Mouse (Mus musculus): ENCODE data around the gene Ifitm7. TPM values are rescaled to one million over a fixed set of nuclear protein-coding genes. Genes with fewer than 3 reads are reported as not detected.
"Not testable (repeated sequence)": the region's sequence is repeated elsewhere in the genome, so short reads cannot be mapped to it uniquely, and the experiment has no call there.

Ifitm7 gene
- polyA plus RNA-seq, 2 experiments = 0.08 to 0.09 TPM

DNA sequence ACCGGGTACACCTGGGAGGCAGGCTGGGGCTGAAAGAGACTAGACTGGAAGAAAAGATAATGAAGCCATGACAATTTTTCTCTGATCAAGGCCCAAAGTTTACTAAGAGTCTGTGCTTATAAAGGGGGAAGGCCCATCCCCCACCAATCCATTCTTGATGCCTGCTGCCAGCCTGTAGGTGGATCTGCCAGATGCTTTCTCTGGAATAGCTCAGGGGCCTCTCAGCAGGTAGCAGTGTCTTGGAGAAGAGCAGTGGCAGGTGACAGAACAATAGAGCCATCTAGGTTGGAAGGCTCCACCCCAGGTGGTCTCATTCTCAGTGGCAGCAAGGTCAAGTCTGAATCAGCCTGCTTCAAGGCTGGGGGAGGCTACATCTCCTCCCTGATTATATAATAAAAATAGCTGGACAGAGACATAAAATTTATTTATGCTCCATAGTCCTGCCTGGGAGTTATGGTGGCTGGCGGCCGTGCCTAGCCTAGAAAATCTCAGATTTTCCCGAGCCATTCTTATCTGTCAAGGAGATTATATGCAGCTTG lies 10.3 kb downstream of the Ifitm7 start:
- H3K9ac ChIP-seq (replicated peaks); H3K9me3 ChIP-seq (ENCODE audit: control insufficient read depth, low read length); H3K36me3 ChIP-seq (replicated peaks; ENCODE audit: control insufficient read depth, insufficient read depth, low read depth); DNase-seq (ENCODE audit: low read depth in 3 of 3, low spot score in 3 of 3); H3K27me3 ChIP-seq (ENCODE audit: control insufficient read depth, insufficient read depth, low read length); H3K4me2 ChIP-seq (ENCODE audit: low read depth); H3K4me3 ChIP-seq (ENCODE audit: insufficient read depth in 1 of 2, low read depth in 2 of 2, low read length in 2 of 2); ATAC-seq (ENCODE audit: insufficient read depth); H3K4me1 ChIP-seq (replicated peaks; ENCODE audit: control insufficient read depth in 2 of 2, insufficient read depth in 2 of 2, low read length in 1 of 2); H3K27ac ChIP-seq: not testable (repeated sequence)
- WGBS (ENCODE audit: insufficient replicate concordance) = 67% methylated on average over 4 of the region's 4 CpGs

DNA sequence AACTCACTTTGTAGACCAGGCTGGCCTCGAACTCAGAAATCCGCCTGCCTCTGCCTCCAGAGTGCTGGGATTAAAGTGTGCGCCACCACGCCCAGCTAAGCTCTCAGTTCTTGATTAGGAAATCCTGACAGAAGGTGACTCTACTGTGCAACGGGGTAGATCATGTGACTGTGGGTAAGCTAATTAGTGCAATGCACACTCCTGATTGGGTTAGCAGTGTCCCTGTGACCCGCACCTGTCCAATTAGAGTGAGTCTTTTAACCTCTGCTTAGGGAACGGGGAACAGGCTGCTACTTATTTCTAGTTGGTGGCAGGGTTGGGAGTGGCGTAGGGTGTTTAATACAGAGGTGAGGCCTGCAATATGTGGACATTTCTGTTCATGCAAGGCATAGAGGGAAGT lies 14.6 kb downstream of the Ifitm7 start:
- Histone ChIP-seq H3K4me1 (replicated peaks; ENCODE audit: control insufficient read depth in 2 of 2, insufficient read depth in 2 of 2, low read length in 1 of 2) (no peaks in the 10 kb centered on the region), H3K27ac (no peak overlapping the region), H3K4me3 (ENCODE audit: insufficient read depth in 1 of 2, low read depth in 2 of 2, low read length in 2 of 2) (no peak overlapping the region), H3K9me3 (ENCODE audit: control insufficient read depth, low read length) (no peaks in the 10 kb centered on the region), H3K27me3 (ENCODE audit: control insufficient read depth, insufficient read depth, low read length) (no peaks in the 10 kb centered on the region), H3K9ac (replicated peaks) (no peak overlapping the region), H3K36me3 (replicated peaks; ENCODE audit: control insufficient read depth, insufficient read depth, low read depth) (no peaks in the 10 kb centered on the region), H3K4me2 (ENCODE audit: low read depth) (no peak overlapping the region)
- no peak for TF ChIP-seq CTCF (IDR thresholded peaks at IDR 0.05; ENCODE audit: low read depth)
- no peak for TF ChIP-seq EP300 (IDR thresholded peaks at IDR 0.05; ENCODE audit: low read depth)
- DNase-seq (ENCODE audit: low read depth in 3 of 3, low spot score in 3 of 3) (no peak), ATAC-seq (ENCODE audit: insufficient read depth) (no peak)
- 69% methylated on average over 8 of the region's 8 CpGs for WGBS (ENCODE audit: insufficient replicate concordance)

DNA sequence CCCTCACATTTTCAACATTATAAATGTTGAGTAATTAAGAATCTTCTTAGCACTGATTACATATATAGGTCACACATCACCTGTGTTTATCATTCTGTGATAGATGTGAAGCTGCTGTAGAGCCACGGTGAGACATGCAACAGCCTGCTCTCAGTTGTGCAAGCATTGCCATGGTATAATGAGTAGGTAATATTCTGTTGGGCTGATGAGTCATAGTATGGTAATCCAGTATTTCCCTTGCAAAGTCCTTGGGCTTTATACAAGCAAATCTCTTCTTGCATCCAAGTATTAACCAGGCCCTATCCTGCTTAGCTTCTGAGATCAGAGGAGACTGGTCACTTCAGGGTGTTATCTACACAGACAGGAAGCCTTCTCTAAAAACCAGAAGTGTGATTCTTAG lies 17.6 kb downstream of the Ifitm7 start:
- no peaks in the 10 kb centered on the region for H3K36me3 ChIP-seq (replicated peaks; ENCODE audit: control insufficient read depth, insufficient read depth, low read depth)
- no peaks in the 10 kb centered on the region for H3K9me3 ChIP-seq (ENCODE audit: control insufficient read depth, low read length)
- H3K4me3 ChIP-seq (ENCODE audit: insufficient read depth in 1 of 2, low read depth in 2 of 2, low read length in 2 of 2) = no peak overlapping the region
- ATAC-seq (ENCODE audit: insufficient read depth) = no peak
- WGBS (ENCODE audit: insufficient replicate concordance) = 55% methylated on average over 1 of the region's 1 CpGs
- no peak for TF ChIP-seq CTCF (IDR thresholded peaks at IDR 0.05; ENCODE audit: low read depth)
- no peak for TF ChIP-seq EP300 (IDR thresholded peaks at IDR 0.05; ENCODE audit: low read depth)
- DNase-seq (ENCODE audit: low read depth in 3 of 3, low spot score in 3 of 3) = no peak
- H3K27me3 ChIP-seq (ENCODE audit: control insufficient read depth, insufficient read depth, low read length) = no peaks in the 10 kb centered on the region
- H3K9ac ChIP-seq (replicated peaks) = no peak overlapping the region
- H3K27ac ChIP-seq = no peak overlapping the region
- H3K4me1 ChIP-seq (replicated peaks; ENCODE audit: control insufficient read depth in 2 of 2, insufficient read depth in 2 of 2, low read length in 1 of 2) = no peaks in the 10 kb centered on the region
- no peak overlapping the region for H3K4me2 ChIP-seq (ENCODE audit: low read depth)

DNA sequence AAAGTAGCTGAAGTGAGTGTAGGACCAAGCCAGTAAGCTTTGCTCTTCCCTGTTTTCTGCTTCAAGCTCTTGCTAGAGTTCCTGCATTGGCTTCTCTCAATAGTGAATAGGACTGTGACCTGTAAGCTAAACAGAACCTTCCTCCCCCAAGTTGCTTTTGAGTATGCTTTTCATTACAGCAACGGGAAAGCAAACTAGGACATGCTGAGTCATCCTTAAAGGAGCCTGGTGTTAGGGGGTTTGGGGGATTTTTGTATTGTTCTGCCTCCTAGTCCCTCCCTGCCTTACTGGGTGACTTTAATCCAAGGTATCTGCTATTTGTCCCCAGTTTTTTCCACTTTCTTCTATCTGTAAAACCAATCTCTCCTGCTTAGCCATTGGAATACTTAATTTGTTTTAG lies 24.6 kb downstream of the Ifitm7 start:
- 5% methylated on average over 1 of the region's 1 CpGs for WGBS (ENCODE audit: insufficient replicate concordance)

DNA sequence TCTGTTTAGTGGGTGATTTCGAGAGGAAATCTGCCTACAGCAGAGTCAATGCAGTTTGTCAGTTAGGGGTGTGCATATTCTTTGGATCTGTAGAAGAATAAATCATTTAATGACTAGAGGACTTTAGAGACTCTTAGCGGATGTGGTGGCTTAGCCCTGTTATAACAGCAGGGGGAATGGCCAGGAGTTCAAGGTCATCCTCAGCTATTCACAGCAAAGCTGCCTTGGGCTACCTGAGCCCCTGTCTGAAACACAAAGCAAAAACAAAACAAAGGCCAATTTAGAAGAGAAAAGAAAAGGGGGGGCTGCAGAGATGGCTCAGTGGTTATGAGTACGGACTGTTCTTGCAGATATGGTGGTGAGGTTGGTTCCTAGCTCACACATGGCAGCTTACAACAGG lies 35.4 kb downstream of the Ifitm7 start:
- DNase-seq (ENCODE audit: low read depth in 3 of 3, low spot score in 3 of 3) (no peak), ATAC-seq (ENCODE audit: insufficient read depth) (no peak)
- no peaks in the 10 kb centered on the region for H3K4me1 ChIP-seq (replicated peaks; ENCODE audit: control insufficient read depth in 2 of 2, insufficient read depth in 2 of 2, low read length in 1 of 2)
- no peak overlapping the region for H3K4me3 ChIP-seq (ENCODE audit: insufficient read depth in 1 of 2, low read depth in 2 of 2, low read length in 2 of 2)
- H3K36me3 ChIP-seq (replicated peaks; ENCODE audit: control insufficient read depth, insufficient read depth, low read depth) = no peaks in the 10 kb centered on the region
- H3K27ac ChIP-seq = no peak overlapping the region
- no peak overlapping the region for H3K9ac ChIP-seq (replicated peaks)
- no peaks in the 10 kb centered on the region for H3K27me3 ChIP-seq (ENCODE audit: control insufficient read depth, insufficient read depth, low read length)
- 51% methylated on average over 3 of the region's 3 CpGs for WGBS (ENCODE audit: insufficient replicate concordance)
- no peak for TF ChIP-seq CTCF (IDR thresholded peaks at IDR 0.05; ENCODE audit: low read depth)
- TF ChIP-seq EP300 (IDR thresholded peaks at IDR 0.05; ENCODE audit: low read depth) = no peak
- no peaks in the 10 kb centered on the region for H3K9me3 ChIP-seq (ENCODE audit: control insufficient read depth, low read length)
- H3K4me2 ChIP-seq (ENCODE audit: low read depth) = no peak overlapping the region

More for the DNA sequence above, 24.6 kb downstream of the Ifitm7 start:
- DNase-seq (ENCODE audit: low read depth in 3 of 3, low spot score in 3 of 3) (no peak), ATAC-seq (ENCODE audit: insufficient read depth) (no peak)
- Histone ChIP-seq H3K4me1 (replicated peaks; ENCODE audit: control insufficient read depth in 2 of 2, insufficient read depth in 2 of 2, low read length in 1 of 2) (no peaks in the 10 kb centered on the region), H3K9me3 (ENCODE audit: control insufficient read depth, low read length) (no peaks in the 10 kb centered on the region), H3K4me3 (ENCODE audit: insufficient read depth in 1 of 2, low read depth in 2 of 2, low read length in 2 of 2) (no peak overlapping the region), H3K4me2 (ENCODE audit: low read depth) (no peak overlapping the region), H3K9ac (replicated peaks) (no peak overlapping the region), H3K36me3 (replicated peaks; ENCODE audit: control insufficient read depth, insufficient read depth, low read depth) (no peaks in the 10 kb centered on the region), H3K27me3 (ENCODE audit: control insufficient read depth, insufficient read depth, low read length) (no peaks in the 10 kb centered on the region), H3K27ac (no peak overlapping the region)
- TF ChIP-seq CTCF (IDR thresholded peaks at IDR 0.05; ENCODE audit: low read depth) (no peak), EP300 (IDR thresholded peaks at IDR 0.05; ENCODE audit: low read depth) (no peak)
